Mouse (Mus musculus) forebrain, embryonic 13.5 days (tissue): ENCODE measurements at regions not wholly inside any gene's neighbourhood (a gene's known extent, or its start where the extent isn't known, plus 50 kb on each side); places are given as distances from the start of the nearest gene placed in this dataset.

Source experiments
- ATAC-seq: fragments of 200-750 bp; cut with Nextera tagmentation; 2 replicates; pipeline ENCODE4 v1.8.0; 2017
- H3K27ac ChIP-seq: fragments of 300-500 bp; sonication (generic); 2 replicates; pipeline ENCODE4 v1.5.1; 2015; ENCODE audit warnings: inconsistent platforms, mild to moderate bottlenecking, moderate library complexity
- H3K27me3 ChIP-seq: fragments of 300-500 bp; sonication (generic); 2 replicates; pipeline ENCODE4 v1.6.1; 2015; ENCODE audit warnings: mild to moderate bottlenecking, inconsistent platforms
- H3K36me3 ChIP-seq: fragments of 300-500 bp; sonication (generic); 2 replicates; pipeline ENCODE4 v1.6.1; 2015; ENCODE audit warnings: mild to moderate bottlenecking, inconsistent platforms; ENCODE audit not compliant: poor library complexity, severe bottlenecking
- H3K4me1 ChIP-seq: fragments of 300-500 bp; sonication (generic); 2 replicates; pipeline ENCODE4 v1.6.1; 2015; ENCODE audit warnings: inconsistent platforms
- H3K4me2 ChIP-seq: fragments of 300-500 bp; sonication (generic); 2 replicates; pipeline ENCODE4 v1.6.1; 2015; ENCODE audit warnings: inconsistent platforms, mild to moderate bottlenecking, moderate library complexity
- H3K4me3 ChIP-seq: fragments of 300-500 bp; sonication (generic); 2 replicates; pipeline ENCODE4 v1.5.1; 2015; ENCODE audit warnings: mild to moderate bottlenecking, inconsistent platforms
- H3K9ac ChIP-seq: fragments of 300-500 bp; sonication (generic); 2 replicates; pipeline ENCODE4 v1.6.1; 2015; ENCODE audit warnings: mild to moderate bottlenecking, inconsistent platforms
- H3K9me3 ChIP-seq: fragments of 300-500 bp; sonication (generic); replicated peaks from 2 replicates; pipeline ENCODE4 v1.6.1; 2016; ENCODE audit warnings: inconsistent platforms
- WGBS: fragments of 180-500 bp; shearing (Covaris S2); methylation state at CpG from one replicate; pipeline ENCODE4 v1.1.7; 2015; 5-methylcytosine and 5-hydroxymethylcytosine counted together

DNA sequence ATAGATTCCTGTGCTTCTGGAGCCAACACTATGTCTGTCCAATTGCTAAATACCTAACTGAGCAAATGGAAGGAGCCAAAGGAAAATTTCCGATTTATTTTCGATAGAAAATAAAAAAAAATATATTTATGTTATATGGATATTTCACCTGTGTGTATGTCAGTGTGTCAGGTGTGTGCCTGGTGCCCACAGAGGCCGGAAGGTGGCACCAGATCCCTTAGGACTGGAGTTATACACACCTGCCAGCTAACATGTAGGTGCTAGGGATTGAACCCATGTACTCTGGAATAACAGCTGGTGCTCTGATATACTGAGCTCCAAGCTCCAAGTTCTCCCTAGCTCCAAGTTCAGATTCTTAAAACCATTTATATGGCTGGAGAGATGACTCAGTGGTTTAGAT lies 79.0 kb downstream of the Mfsd1 start:
- no peak overlapping the region for H3K4me2 ChIP-seq
- no peaks in the 10 kb centered on the region for H3K36me3 ChIP-seq
- ATAC-seq = no peak
- 91% methylated on average over 3 of the region's 3 CpGs for WGBS
- H3K4me1 ChIP-seq = no peaks in the 10 kb centered on the region
- no peak overlapping the region for H3K9ac ChIP-seq
- no peak overlapping the region for H3K4me3 ChIP-seq
- no peaks in the 10 kb centered on the region for H3K27me3 ChIP-seq
- no peak overlapping the region for H3K27ac ChIP-seq
- no peaks in the 10 kb centered on the region for H3K9me3 ChIP-seq

GRCm38 (mm10) chr3:67709322-67709721 lies 126.8 kb downstream of the Mfsd1 start:
- 60% methylated on average over 6 of the region's 6 CpGs for WGBS
- H3K27ac ChIP-seq = no peak overlapping the region
- H3K36me3 ChIP-seq = no peaks in the 10 kb centered on the region
- H3K4me2 ChIP-seq = no peak overlapping the region
- no peak overlapping the region for H3K4me3 ChIP-seq
- H3K9me3 ChIP-seq = no peaks in the 10 kb centered on the region
- H3K9ac ChIP-seq = no peak overlapping the region
- no peaks in the 10 kb centered on the region for H3K27me3 ChIP-seq
- H3K4me1 ChIP-seq = no peaks in the 10 kb centered on the region
- no peak for ATAC-seq

GRCm38 (mm10) chr3:67711716-67712115 lies 129.2 kb downstream of the Mfsd1 start:
- Histone ChIP-seq H3K27me3 (no peaks in the 10 kb centered on the region), H3K4me2 (no peak overlapping the region), H3K9ac (no peak overlapping the region), H3K9me3 (no peaks in the 10 kb centered on the region), H3K27ac (no peak overlapping the region), H3K4me1 (no peaks in the 10 kb centered on the region), H3K36me3 (no peaks in the 10 kb centered on the region), H3K4me3 (no peak overlapping the region)
- no peak for ATAC-seq
- 81% methylated on average over 2 of the region's 2 CpGs for WGBS

- Histone ChIP-seq H3K4me1 (no peaks in the 10 kb centered on the region), H3K27me3 (no peaks in the 10 kb centered on the region), H3K27ac (no peak overlapping the region), H3K4me2 (no peak overlapping the region), H3K9me3 (no peaks in the 10 kb centered on the region), H3K36me3 (no peaks in the 10 kb centered on the region), H3K4me3 (no peak overlapping the region), H3K9ac (no peak overlapping the region)
- 93% methylated on average over 3 of the region's 3 CpGs for WGBS
- ATAC-seq = no peak
Observed at GRCm38 (mm10) chr3:67731921-67732320, 149.4 kb downstream of the Mfsd1 start.

- H3K4me2 ChIP-seq = no peak overlapping the region
- H3K4me1 ChIP-seq = no peaks in the 10 kb centered on the region
- no peak overlapping the region for H3K27ac ChIP-seq
- no peaks in the 10 kb centered on the region for H3K27me3 ChIP-seq
- no peaks in the 10 kb centered on the region for H3K36me3 ChIP-seq
- no peaks in the 10 kb centered on the region for H3K9me3 ChIP-seq
- 88% methylated on average over 2 of the region's 2 CpGs for WGBS
- H3K9ac ChIP-seq = no peak overlapping the region
- H3K4me3 ChIP-seq = no peak overlapping the region
- no peak for ATAC-seq
Observed at GRCm38 (mm10) chr3:67732858-67733257, 150.3 kb downstream of the Mfsd1 start.

DNA sequence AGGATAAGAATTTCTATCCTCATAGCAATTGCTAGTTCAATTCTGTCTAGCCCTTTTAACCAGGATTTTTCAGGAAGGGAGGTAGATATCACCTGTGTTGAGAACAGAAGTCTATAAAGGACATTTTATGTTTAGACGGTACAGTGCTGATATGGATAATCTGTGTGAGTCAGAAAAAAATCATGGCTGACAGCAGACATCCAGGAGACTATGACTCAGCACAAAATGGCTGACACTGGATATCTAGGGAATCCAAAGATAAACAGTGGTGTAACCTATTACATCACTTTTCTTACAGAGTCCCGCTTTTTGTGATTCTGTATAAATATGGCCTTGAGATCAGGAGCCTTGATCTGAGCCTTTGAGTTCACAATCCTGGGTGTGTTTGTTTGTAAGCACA lies 137.8 kb upstream of the Iqcj start:
- no peak overlapping the region for H3K9ac ChIP-seq
- ATAC-seq = no peak
- no peaks in the 10 kb centered on the region for H3K27me3 ChIP-seq
- H3K4me2 ChIP-seq = no peak overlapping the region
- H3K27ac ChIP-seq = no peak overlapping the region
- no peaks in the 10 kb centered on the region for H3K9me3 ChIP-seq
- H3K36me3 ChIP-seq = no peaks in the 10 kb centered on the region
- no peaks in the 10 kb centered on the region for H3K4me1 ChIP-seq
- WGBS = 95% methylated on average over 2 of the region's 2 CpGs
- H3K4me3 ChIP-seq = no peak overlapping the region

- WGBS = 87% methylated on average over 2 of the region's 2 CpGs
- Histone ChIP-seq H3K9me3 (no peaks in the 10 kb centered on the region), H3K4me2 (no peak overlapping the region), H3K36me3 (no peaks in the 10 kb centered on the region), H3K9ac (no peak overlapping the region), H3K27me3 (no peaks in the 10 kb centered on the region), H3K27ac (no peak overlapping the region), H3K4me3 (no peak overlapping the region), H3K4me1 (no peaks in the 10 kb centered on the region)
- no peak for ATAC-seq
Observed at GRCm38 (mm10) chr3:67768603-67769002, 123.4 kb upstream of the Iqcj start.

- 61% methylated on average over 2 of the region's 2 CpGs for whole genome bisulfite sequencing
Observed at GRCm38 (mm10) chr3:67773403-67773802, 118.6 kb upstream of the Iqcj start.

GRCm38 (mm10) chr3:67782177-67782576 lies 109.8 kb upstream of the Iqcj start:
- Histone ChIP-seq H3K4me2 (no peak overlapping the region), H3K9ac (no peak overlapping the region), H3K27me3 (no peaks in the 10 kb centered on the region), H3K4me1 (no peaks in the 10 kb centered on the region), H3K27ac (no peak overlapping the region), H3K4me3 (no peak overlapping the region), H3K36me3 (no peaks in the 10 kb centered on the region), H3K9me3 (no peaks in the 10 kb centered on the region)
- WGBS = 94% methylated on average over 4 of the region's 4 CpGs
- ATAC-seq = no peak

More at GRCm38 (mm10) chr3:67773403-67773802, 118.6 kb upstream of the Iqcj start:
- H3K27me3 ChIP-seq = no peaks in the 10 kb centered on the region
- no peaks in the 10 kb centered on the region for H3K9me3 ChIP-seq
- H3K4me1 ChIP-seq = no peaks in the 10 kb centered on the region
- no peak overlapping the region for H3K4me3 ChIP-seq
- no peak overlapping the region for H3K9ac ChIP-seq
- H3K4me2 ChIP-seq = no peak overlapping the region
- no peak overlapping the region for H3K27ac ChIP-seq
- no peaks in the 10 kb centered on the region for H3K36me3 ChIP-seq
- peak; percentile 82; the same call in 1 of the 2 replicates for ATAC-seq

DNA sequence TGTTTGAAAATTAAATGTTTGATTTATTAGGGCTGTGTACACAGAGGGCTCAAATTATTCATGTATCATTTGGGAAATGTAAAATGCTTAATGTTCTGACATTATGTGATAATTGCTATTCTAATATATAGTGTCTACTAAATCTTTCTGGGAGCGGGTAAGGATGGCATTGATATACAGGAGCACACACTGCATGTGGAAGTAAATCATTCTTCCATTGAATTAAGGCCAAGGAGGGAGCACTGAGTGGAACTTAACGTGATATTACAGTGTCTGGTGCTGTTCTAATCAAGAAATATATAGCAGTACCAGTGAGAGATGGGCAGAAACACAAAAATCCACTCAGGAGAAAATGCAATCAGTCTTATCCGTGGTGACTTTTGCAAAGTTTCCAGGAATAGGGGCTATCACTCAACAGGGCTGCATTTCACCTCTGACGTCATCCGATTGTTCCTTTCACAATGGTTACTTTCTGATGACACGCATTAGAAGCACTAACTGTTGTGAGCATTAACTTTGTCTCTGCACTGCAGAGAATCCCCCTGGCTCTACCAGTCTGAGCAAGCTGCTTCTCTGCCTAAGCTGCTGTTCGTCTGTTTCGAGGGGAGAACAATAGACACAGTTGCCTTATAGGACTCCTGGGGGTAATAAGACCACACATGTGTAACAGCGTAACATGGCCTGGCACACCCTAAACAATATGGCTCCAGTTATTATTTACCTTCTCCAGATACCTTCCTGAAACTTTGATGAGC lies 85.0 kb upstream of the Iqcj start:
- H3K27ac ChIP-seq = no peak overlapping the region
- 61% methylated on average over 9 of the region's 9 CpGs for WGBS
- H3K4me3 ChIP-seq = no peak overlapping the region
- H3K9me3 ChIP-seq = no peaks in the 10 kb centered on the region
- H3K9ac ChIP-seq = no peak overlapping the region
- no peak for ATAC-seq
- H3K36me3 ChIP-seq = no peaks in the 10 kb centered on the region
- no peaks in the 10 kb centered on the region for H3K27me3 ChIP-seq
- H3K4me1 ChIP-seq = no peaks in the 10 kb centered on the region
- H3K4me2 ChIP-seq = no peak overlapping the region

DNA sequence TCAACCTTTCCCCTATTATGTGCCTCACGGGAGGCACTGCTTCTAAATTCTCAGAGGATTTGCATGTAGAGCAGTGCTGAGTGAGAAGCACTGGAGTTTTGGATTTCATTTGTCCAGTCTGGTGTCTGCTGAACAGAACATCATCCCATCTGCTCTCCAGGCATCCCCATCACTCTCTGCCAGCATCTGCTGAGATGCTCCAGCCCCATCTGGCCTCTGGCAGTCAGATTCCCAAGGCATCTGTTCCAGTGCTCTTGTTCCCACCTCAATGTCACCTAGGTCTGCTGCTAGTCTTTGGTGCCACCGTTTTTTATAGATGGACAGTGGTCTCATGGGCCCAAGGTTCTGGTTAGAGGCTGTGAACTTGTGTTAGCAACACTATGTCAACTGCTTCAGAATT lies 63.9 kb upstream of the Iqcj start:
- H3K27ac ChIP-seq = no peak overlapping the region
- no peaks in the 10 kb centered on the region; the same call in 1 of the 2 replicates for H3K9me3 ChIP-seq
- no peaks in the 10 kb centered on the region for H3K27me3 ChIP-seq
- ATAC-seq = no peak
- no peak overlapping the region for H3K9ac ChIP-seq
- H3K4me3 ChIP-seq = no peak overlapping the region
- H3K4me1 ChIP-seq = no peaks in the 10 kb centered on the region
- WGBS = 81% methylated on average over 2 of the region's 2 CpGs
- H3K36me3 ChIP-seq = no peaks in the 10 kb centered on the region
- no peak overlapping the region for H3K4me2 ChIP-seq

GRCm38 (mm10) chr3:67833041-67833663 lies 58.9 kb upstream of the Iqcj start:
- WGBS = 80% methylated on average over 4 of the region's 4 CpGs
- no peaks in the 10 kb centered on the region for H3K27me3 ChIP-seq
- no peak overlapping the region for H3K9ac ChIP-seq
- no peak overlapping the region for H3K4me3 ChIP-seq
- no peaks in the 10 kb centered on the region for H3K9me3 ChIP-seq
- ATAC-seq = no peak
- H3K27ac ChIP-seq = no peak overlapping the region
- no peaks in the 10 kb centered on the region for H3K4me1 ChIP-seq
- H3K36me3 ChIP-seq = no peaks in the 10 kb centered on the region
- H3K4me2 ChIP-seq = no peak overlapping the region
